Mouse (Mus musculus): ENCODE results near the gene Dixdc1. TPM values are rescaled to one million over a fixed set of nuclear protein-coding genes. Genes with fewer than 3 reads are reported as not detected.
"Not testable (repeated sequence)": the region's sequence is repeated elsewhere in the genome, so short reads cannot be mapped to it uniquely, and the experiment has no call there.

Dixdc1 gene
- polyA plus RNA-seq, 1 experiment from 2014 or later = 7.6 TPM

GRCm38 (mm10) chr9:50646826-50647370 is 92.4 kb downstream of the Dixdc1 start:
- H3K4me1 ChIP-seq = no peaks in the 10 kb centered on the region
- peaks cover 93% of the 10 kb centered on the region for H3K36me3 ChIP-seq
- H3K27me3 ChIP-seq (ENCODE audit: insufficient read depth, poor library complexity, severe bottlenecking) = no peaks in the 10 kb centered on the region
- H3K9me3 ChIP-seq = no peaks in the 10 kb centered on the region
- 81% methylated on average over 10 of the region's 10 CpGs for WGBS
- DNase-seq (ENCODE audit: low spot score) = no peak
- H3K27ac ChIP-seq = no peak overlapping the region
- no peak overlapping the region for H3K4me3 ChIP-seq

- Histone ChIP-seq H3K4me1 (no peaks in the 10 kb centered on the region), H3K4me3 (no peak overlapping the region), H3K36me3 (peaks cover 66% of the 10 kb centered on the region), H3K9me3 (no peaks in the 10 kb centered on the region), H3K27me3 (ENCODE audit: insufficient read depth, poor library complexity, severe bottlenecking) (no peaks in the 10 kb centered on the region), H3K27ac (no peak overlapping the region)
- 93% methylated on average over 11 of the region's 11 CpGs for WGBS
- no peak for DNase-seq (ENCODE audit: low spot score)
Observed at GRCm38 (mm10) chr9:50634270-50634669, 105.0 kb downstream of the Dixdc1 start.

- Histone ChIP-seq H3K4me1 (no peaks in the 10 kb centered on the region), H3K9me3 (no peaks in the 10 kb centered on the region), H3K27me3 (ENCODE audit: insufficient read depth, poor library complexity, severe bottlenecking) (no peaks in the 10 kb centered on the region), H3K4me3 (no peak overlapping the region), H3K27ac (no peak overlapping the region), H3K36me3 (peaks cover 55% of the 10 kb centered on the region)
- DNase-seq (ENCODE audit: low spot score) = no peak
- WGBS = 64% methylated on average over 2 of the region's 2 CpGs
Observed at GRCm38 (mm10) chr9:50633059-50633458, 106.3 kb downstream of the Dixdc1 start.

GRCm38 (mm10) chr9:50632016-50632688 is 107.2 kb downstream of the Dixdc1 start:
- Histone ChIP-seq H3K9me3 (no peaks in the 10 kb centered on the region), H3K4me1 (no peaks in the 10 kb centered on the region), H3K36me3 (peaks cover 46% of the 10 kb centered on the region), H3K27ac (no peak overlapping the region), H3K27me3 (ENCODE audit: insufficient read depth, poor library complexity, severe bottlenecking) (no peaks in the 10 kb centered on the region), H3K4me3 (no peak overlapping the region)
- WGBS = 89% methylated on average over 6 of the region's 6 CpGs
- DNase-seq (ENCODE audit: low spot score) = no peak

GRCm38 (mm10) chr9:50630903-50631302 is 108.4 kb downstream of the Dixdc1 start:
- WGBS = 88% methylated on average over 6 of the region's 8 CpGs
- not testable (repeated sequence) for H3K4me3 ChIP-seq, H3K4me1 ChIP-seq

GRCm38 (mm10) chr9:50617794-50618330 is 121.5 kb downstream of the Dixdc1 start:
- 62% methylated on average over 9 of the region's 9 CpGs for WGBS
- H3K36me3 ChIP-seq = peaks cover 23% of the 10 kb centered on the region
- no peak overlapping the region for H3K27ac ChIP-seq
- peak overlapping the region; percentile 91 for H3K4me3 ChIP-seq
- peaks cover 10% of the 10 kb centered on the region for H3K4me1 ChIP-seq
- H3K27me3 ChIP-seq (ENCODE audit: insufficient read depth, poor library complexity, severe bottlenecking) = no peaks in the 10 kb centered on the region
- H3K9me3 ChIP-seq = no peaks in the 10 kb centered on the region
- no peak for DNase-seq (ENCODE audit: low spot score)

More at GRCm38 (mm10) chr9:50630903-50631302, 108.4 kb downstream of the Dixdc1 start:
- not testable (repeated sequence) for H3K27ac ChIP-seq; H3K27me3 ChIP-seq (ENCODE audit: insufficient read depth, poor library complexity, severe bottlenecking); DNase-seq (ENCODE audit: low spot score); H3K9me3 ChIP-seq
- H3K36me3 ChIP-seq = peaks cover 33% of the 10 kb centered on the region

- no peaks in the 10 kb centered on the region for H3K9me3 ChIP-seq
- peaks cover 10% of the 10 kb centered on the region for H3K4me1 ChIP-seq
- no peaks in the 10 kb centered on the region for H3K27me3 ChIP-seq (ENCODE audit: insufficient read depth, poor library complexity, severe bottlenecking)
- H3K27ac ChIP-seq = peak within 1 kb of the TSS; percentile 94
- under 1% methylated on average over 81 of the region's 81 CpGs for WGBS
- peak within 1 kb of the TSS; percentile 91 for H3K4me3 ChIP-seq
- peak; percentile 94 for DNase-seq (ENCODE audit: low spot score)
- H3K36me3 ChIP-seq = peaks cover 32% of the 10 kb centered on the region
Observed at GRCm38 (mm10) chr9:50616766-50617603, 122.3 kb downstream of the Dixdc1 start, which contains the start of the genes Pih1d2 and Nkapd1. Gene Pih1d2, plus strand, starts transcription at chr9:50617321. Gene Nkapd1, minus strand, starts transcription at chr9:50617464.

GRCm38 (mm10) chr9:50616161-50616560 is 123.2 kb downstream of the Dixdc1 start:
- Histone ChIP-seq H3K9me3 (no peaks in the 10 kb centered on the region), H3K36me3 (peaks cover 39% of the 10 kb centered on the region), H3K4me1 (peaks cover 10% of the 10 kb centered on the region), H3K27ac (peak overlapping the region; percentile 94; the same call in 1 of the 2 replicates), H3K4me3 (peak overlapping the region; percentile 91), H3K27me3 (ENCODE audit: insufficient read depth, poor library complexity, severe bottlenecking) (no peaks in the 10 kb centered on the region)
- no peak for DNase-seq (ENCODE audit: low spot score)
- WGBS = 42% methylated on average over 11 of the region's 11 CpGs

Other genes starting within 250 kb of the Dixdc1 start
- gene Plet1, start 245.0 kb downstream of the Dixdc1 start, polyA plus RNA-seq (2016; fragmentation: Nextera tagmentation; extraction: Ambion mirVana) = 2.2 and 4.2 TPM in 2 replicates
- 78.6 and 92.2 TPM in 2 replicates for gene Pts, start 210.8 kb downstream of the Dixdc1 start, polyA plus RNA-seq (2016; fragmentation: Nextera tagmentation; extraction: Ambion mirVana)
- 2.4 and 2.5 TPM in 2 replicates for gene Il18, start 184.7 kb downstream of the Dixdc1 start, polyA plus RNA-seq (2016; fragmentation: Nextera tagmentation; extraction: Ambion mirVana)
- 0.21 TPM in 1 of 2 replicates, not detected in the other for gene Bco2, start 184.3 kb downstream of the Dixdc1 start, polyA plus RNA-seq (2016; fragmentation: Nextera tagmentation; extraction: Ambion mirVana)
- 0.25 TPM in 1 of 2 replicates, not detected in the other for gene Tex12, start 178.2 kb downstream of the Dixdc1 start, polyA plus RNA-seq (2016; fragmentation: Nextera tagmentation; extraction: Ambion mirVana)
- 552 and 673 TPM in 2 replicates for gene Sdhd, start 135.7 kb downstream of the Dixdc1 start, polyA plus RNA-seq (2016; fragmentation: Nextera tagmentation; extraction: Ambion mirVana)
- 288 and 294 TPM in 2 replicates for gene Timm8b, start 135.6 kb downstream of the Dixdc1 start, polyA plus RNA-seq (2016; fragmentation: Nextera tagmentation; extraction: Ambion mirVana)
- gene Pih1d2, start 122.2 kb downstream of the Dixdc1 start, polyA plus RNA-seq (2016; fragmentation: Nextera tagmentation; extraction: Ambion mirVana) = 3.4 and 5.3 TPM in 2 replicates
- gene Nkapd1, start 122.1 kb downstream of the Dixdc1 start, polyA plus RNA-seq (2016; fragmentation: Nextera tagmentation; extraction: Ambion mirVana) = 14.8 and 20.8 TPM in 2 replicates
- gene Dlat, start 79.7 kb downstream of the Dixdc1 start, polyA plus RNA-seq (2016; fragmentation: Nextera tagmentation; extraction: Ambion mirVana) = 105 and 151 TPM in 2 replicates
- 8.4 TPM in 2 replicates for gene 2310030G06Rik, start 7.0 kb upstream of the Dixdc1 start, polyA plus RNA-seq (2016; fragmentation: Nextera tagmentation; extraction: Ambion mirVana)
- gene Cryab, start 11.8 kb upstream of the Dixdc1 start, polyA plus RNA-seq (2016; fragmentation: Nextera tagmentation; extraction: Ambion mirVana) = 483 and 791 TPM in 2 replicates
- 227 and 370 TPM in 2 replicates for gene Hspb2, start 12.8 kb upstream of the Dixdc1 start, polyA plus RNA-seq (2016; fragmentation: Nextera tagmentation; extraction: Ambion mirVana)
- 10.6 and 12.2 TPM in 2 replicates for gene Fdxacb1, start 28.7 kb upstream of the Dixdc1 start, polyA plus RNA-seq (2016; fragmentation: Nextera tagmentation; extraction: Ambion mirVana)
- 44.0 and 47.2 TPM in 2 replicates for gene Alg9, start 35.5 kb upstream of the Dixdc1 start, polyA plus RNA-seq (2016; fragmentation: Nextera tagmentation; extraction: Ambion mirVana)
- gene 1110032A03Rik, start 36.0 kb upstream of the Dixdc1 start, polyA plus RNA-seq (2016; fragmentation: Nextera tagmentation; extraction: Ambion mirVana) = 17.4 and 21.6 TPM in 2 replicates
- 95.8 and 99.3 TPM in 2 replicates for gene Ppp2r1b, start 105.8 kb upstream of the Dixdc1 start, polyA plus RNA-seq (2016; fragmentation: Nextera tagmentation; extraction: Ambion mirVana)

Data from heart, embryonic 10.5 days (tissue).